Mouse (Mus musculus) small intestine, adult 2 months (tissue): ENCODE data around the gene Bloc1s6.

Source experiments
- CTCF ChIP-seq: fragments of 200-500 bp; IDR thresholded peaks from 2 replicates; pipeline ENCODE4 v1.5.1; 2012; ENCODE audit warnings: low read depth, mild to moderate bottlenecking, control low read depth, inconsistent platforms, low read length, moderate library complexity, mixed read lengths; ENCODE audit not compliant: insufficient replicate concordance, insufficient read length; ENCODE audit errors: extremely low read depth
- POLR2A ChIP-seq: fragments of 200-500 bp; IDR thresholded peaks from 2 replicates; pipeline ENCODE4 v1.6.1; 2012; ENCODE audit warnings: low read depth, mild to moderate bottlenecking, control low read depth, inconsistent platforms, low read length, moderate library complexity

DNA sequence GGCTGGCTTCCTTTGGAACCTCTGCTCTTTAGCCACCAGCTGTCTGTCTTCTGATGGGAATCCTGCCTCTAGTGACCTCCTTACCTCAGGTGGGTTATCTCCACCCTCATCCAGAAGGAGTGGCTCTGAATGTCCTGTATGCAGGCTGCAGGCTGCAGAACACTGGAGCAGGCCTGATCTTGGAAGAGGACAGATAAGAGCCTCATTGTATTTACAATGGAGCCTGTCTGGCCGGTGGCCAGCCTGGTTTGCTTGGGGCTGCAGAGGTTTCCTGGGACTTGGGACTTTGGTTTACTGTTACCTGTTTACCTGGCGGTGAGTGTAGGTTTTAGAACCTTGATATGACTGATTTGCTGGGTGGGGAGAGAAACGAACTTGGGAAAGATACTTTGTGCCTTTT, 30.2 kb upstream of the Bloc1s6 start:
- TF ChIP-seq CTCF (no peak), POLR2A (no peak)
